Mouse (Mus musculus) cerebellum, adult 2 months (tissue): ENCODE measurements at regions not wholly inside any gene's neighbourhood (a gene's known extent, or its start where the extent isn't known, plus 50 kb on each side); places are given as distances from the start of the nearest gene placed in this dataset.

Experiments used
- CTCF ChIP-seq: fragments of 200-500 bp; IDR thresholded peaks from 2 replicates; pipeline ENCODE4 v1.5.1; 2011; ENCODE audit warnings: low read depth, mild to moderate bottlenecking, control low read depth, low read length, moderate library complexity, borderline replicate concordance; ENCODE audit not compliant: insufficient read depth
- POLR2A ChIP-seq: fragments of 200-500 bp; IDR thresholded peaks from 2 replicates; pipeline ENCODE4 v1.6.1; 2011; ENCODE audit warnings: low read length, control low read depth, borderline replicate concordance; ENCODE audit not compliant: insufficient read depth

- TF ChIP-seq CTCF (no peak), POLR2A (no peak)
These were observed 549.8 kb downstream of the Brinp1 start for GRCm38 (mm10) chr4:68404364-68404763.
